7 mouse cellular contexts compared by ENCODE assay signal in the genomic region with DNA sequence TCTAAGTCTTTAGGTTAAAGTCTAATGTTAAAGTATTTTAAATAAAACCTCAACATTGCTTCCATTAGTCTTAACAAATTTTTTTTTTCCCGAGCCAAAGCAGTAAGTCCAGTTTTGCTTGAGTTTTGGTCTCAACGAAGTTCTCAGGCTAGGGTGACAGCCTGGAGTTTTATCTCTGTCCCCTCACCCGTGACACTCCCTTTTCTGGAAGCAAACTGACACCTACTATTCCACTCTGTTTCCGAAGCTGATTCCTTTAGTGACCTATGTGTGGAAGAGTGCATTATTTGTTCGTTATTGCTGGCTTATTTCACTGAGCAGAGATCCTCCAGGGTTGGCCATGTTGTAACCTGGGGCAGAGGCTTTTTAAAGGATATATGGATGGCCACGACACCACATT. TPM values are rescaled to one million over a fixed set of nuclear protein-coding genes. Genes with fewer than 3 reads are reported as not detected.
DNase-seq lines count a peak whose midpoint lies in the region; ATAC-seq and TF ChIP-seq lines count a peak whose summit lies in the region.

No protein-coding gene starts in this region.

- H3K27me3 ChIP-seq in testis, adult 2 months (ENCODE audit: control insufficient read depth, insufficient read depth, low read length) = no peaks in the 10 kb centered on the region
- peaks cover 43% of the 10 kb centered on the region for H3K27me3 ChIP-seq in hindbrain, embryonic 10.5 days (ENCODE audit: insufficient read depth, poor library complexity, severe bottlenecking)
- H3K27me3 ChIP-seq in liver, embryonic 14.5 days (ENCODE audit: control insufficient read depth, insufficient read depth, low read length) = no peaks in the 10 kb centered on the region

- H3K9me3 ChIP-seq in hindbrain, embryonic 10.5 days = no peaks in the 10 kb centered on the region
- no peaks in the 10 kb centered on the region for H3K9me3 ChIP-seq in liver, embryonic 14.5 days (ENCODE audit: control insufficient read depth, low read length)

- TF ChIP-seq EP300 in liver, embryonic 14.5 days (IDR thresholded peaks at IDR 0.05; ENCODE audit: low read depth) = no peak

- WGBS in hindbrain, embryonic 10.5 days = 27% methylated on average over 6 of the region's 6 CpGs
- WGBS in liver, embryonic 14.5 days (ENCODE audit: insufficient replicate concordance) = 7% methylated on average over 6 of the region's 6 CpGs

- peak; percentile 16; the same call in 1 of the 2 replicates for ATAC-seq in liver, embryonic 14.5 days (ENCODE audit: insufficient read depth)
- ATAC-seq in monocyte, adult 5-6 weeks (replicated peaks; ENCODE audit: insufficient number of reproducible peaks, low FRiP score, low TSS enrichment, poor library complexity, severe bottlenecking) = no peak

- H3K4me1 ChIP-seq in testis, adult 2 months (ENCODE audit: control insufficient read depth, insufficient read depth, low read length) = peaks cover 18% of the 10 kb centered on the region
- H3K4me1 ChIP-seq in hindbrain, embryonic 10.5 days (replicated peaks) = peaks cover 29% of the 10 kb centered on the region
- peaks cover 51 to 54% of the 10 kb centered on the region in 2 experiments for H3K4me1 ChIP-seq in liver, embryonic 14.5 days (replicated peaks; ENCODE audit: control insufficient read depth in 2 of 2, insufficient read depth in 2 of 2, low read length in 1 of 2)

- DNase-seq in testis, postnatal 10 days (ENCODE audit: low spot score) = no peak
- DNase-seq in hindbrain, embryonic 10.5 days (ENCODE audit: low spot score) = no peak
- peak in 2 of 3 experiments; percentile 56 to 58 for DNase-seq in liver, embryonic 14.5 days (ENCODE audit: low read depth in 3 of 3, low spot score in 3 of 3)
- DNase-seq in cerebellum, postnatal 36 days = no peak
- no peak for DNase-seq in ovary, adult 18-20 months (ENCODE audit: low spot score)

- peak overlapping the region; percentile 97 for H3K4me3 ChIP-seq in testis, adult 2 months (ENCODE audit: control insufficient read depth, low read depth, low read length)
- H3K4me3 ChIP-seq in hindbrain, embryonic 10.5 days = peak overlapping the region; percentile 84
- peak overlapping the region; percentile 75 to 97 for H3K4me3 ChIP-seq in liver, embryonic 14.5 days (ENCODE audit: insufficient read depth in 1 of 2, low read depth in 2 of 2, low read length in 2 of 2)

- H3K36me3 ChIP-seq in testis, adult 2 months (ENCODE audit: control insufficient read depth, insufficient read depth, low read length) = peaks cover 4% of the 10 kb centered on the region; the same call in 1 of the 2 replicates
- H3K36me3 ChIP-seq in hindbrain, embryonic 10.5 days = peaks cover 4% of the 10 kb centered on the region; the same call in 1 of the 2 replicates
- peaks cover 3% of the 10 kb centered on the region for H3K36me3 ChIP-seq in liver, embryonic 14.5 days (replicated peaks; ENCODE audit: control insufficient read depth, insufficient read depth, low read depth)

- peak overlapping the region; percentile 85 for H3K9ac ChIP-seq in liver, embryonic 14.5 days (replicated peaks)

- H3K4me2 ChIP-seq in liver, embryonic 14.5 days (ENCODE audit: low read depth) = peak overlapping the region; percentile 96

- TF ChIP-seq CTCF in testis, adult 2 months (IDR thresholded peaks at IDR 0.05; ENCODE audit: control insufficient read depth, insufficient read depth, insufficient replicate concordance, low read depth, low read length) = no peak
- no peak for TF ChIP-seq CTCF in liver, embryonic 14.5 days (IDR thresholded peaks at IDR 0.05; ENCODE audit: low read depth)

- no peak for TF ChIP-seq POLR2A in testis, adult 2 months (IDR thresholded peaks at IDR 0.05; ENCODE audit: control insufficient read depth, low read depth, low read length)

- peak overlapping the region; percentile 90 for H3K27ac ChIP-seq in testis, adult 2 months (ENCODE audit: control insufficient read depth, insufficient read depth, low read depth, low read length)
- H3K27ac ChIP-seq in hindbrain, embryonic 10.5 days = 0 out of 2 replicates have a peak overlapping the region, but pooled peaks have one; percentile 78
- H3K27ac ChIP-seq in liver, embryonic 14.5 days = peak overlapping the region; percentile 92

RNA-seq across cellular contexts. Expression of a gene that starts 1.1 kb away (rescaled TPM):
- polyA plus RNA-seq in testis, adult 2 months (2012; rRNA removed) = 99.1 and 121 TPM in 2 replicates
- polyA plus RNA-seq in hindbrain, embryonic 10.5 days (2016; fragmentation: Nextera tagmentation; extraction: Ambion mirVana) = 8.9 and 10.8 TPM in 2 replicates
- polyA plus RNA-seq in liver, embryonic 14.5 days (2012; rRNA removed) = 9.4 and 10.4 TPM in 2 replicates
- 12.6 and 15.8 TPM in 2 replicates for polyA plus RNA-seq in liver, embryonic 14.5 days (2014; fragmentation: Nextera tagmentation; extraction: Ambion mirVana)
- 13.9 to 28.9 TPM (median 15.4 TPM) in 3 replicates for total RNA-seq in monocyte, adult 5-6 weeks (2017)

RNA-seq across cellular contexts. Expression of a gene that starts 44.8 kb away (rescaled TPM):
- 32.0 and 32.5 TPM in 2 replicates for polyA plus RNA-seq in testis, adult 2 months (2012; rRNA removed)
- polyA plus RNA-seq in hindbrain, embryonic 10.5 days (2016; fragmentation: Nextera tagmentation; extraction: Ambion mirVana) = 9.3 and 11.0 TPM in 2 replicates
- polyA plus RNA-seq in liver, embryonic 14.5 days (2012; rRNA removed) = 2.4 and 4.1 TPM in 2 replicates
- polyA plus RNA-seq in liver, embryonic 14.5 days (2014; fragmentation: Nextera tagmentation; extraction: Ambion mirVana) = 1.3 TPM in 2 replicates
- 4.4 to 6.2 TPM (median 5.6 TPM) in 3 replicates for total RNA-seq in monocyte, adult 5-6 weeks (2017)

Comparison
In these comparisons a context has a peak if more than half of its experiments do, and no peak if none do; other contexts are left out.
1. DNase-seq: peak in liver, embryonic 14.5 days (2 of 3); none in testis, postnatal 10 days (single experiment), hindbrain, embryonic 10.5 days (single experiment), cerebellum, postnatal 36 days (0 of 2) and ovary, adult 18-20 months (single experiment).
2. Peak in every context shown above with its lines, with median percentiles within 50 percentile points of each other: H3K27ac ChIP-seq and H3K4me3 ChIP-seq.